Mouse (Mus musculus) thymus, adult 2 months (tissue): ENCODE results near the gene Keg1.

Experiments
- CTCF ChIP-seq: fragments of 200-500 bp; IDR thresholded peaks from 2 replicates; pipeline ENCODE4 v1.5.1; 2012; ENCODE audit warnings: mild to moderate bottlenecking, control low read depth, low read length, moderate library complexity, borderline replicate concordance; ENCODE audit not compliant: control insufficient read depth, poor library complexity, insufficient read depth; ENCODE audit errors: extremely low read depth
- POLR2A ChIP-seq: fragments of 200-500 bp; IDR thresholded peaks from 2 replicates; pipeline ENCODE4 v1.6.1; 2012; ENCODE audit warnings: mild to moderate bottlenecking, low read length, control low read depth, moderate library complexity; ENCODE audit not compliant: control insufficient read depth, poor library complexity, insufficient read depth; ENCODE audit errors: extremely low read depth

GRCm38 (mm10) chr19:12708458-12708857 lies 12.9 kb downstream of the Keg1 start:
- TF ChIP-seq POLR2A (no peak), CTCF (no peak)
